Mouse (Mus musculus) neural tube, embryonic 11.5 days (tissue): ENCODE data around the gene Ranbp1. TPM values are rescaled to one million over a fixed set of nuclear protein-coding genes. Genes with fewer than 3 reads are reported as not detected.
"Not testable (repeated sequence)": the region's sequence is repeated elsewhere in the genome, so short reads cannot be mapped to it uniquely, and the experiment has no call there.

Experiments used
- ATAC-seq: fragments of 200-750 bp; cut with Nextera tagmentation; 2 replicates; pipeline ENCODE4 v1.8.0; 2017; ENCODE audit warnings: moderate number of reproducible peaks, mild to moderate bottlenecking, moderate TSS enrichment, moderate library complexity; ENCODE audit not compliant: insufficient read depth, low FRiP score, low TSS enrichment
- DNase-seq: peaks from one replicate; pipeline ENCODE4 v3.0.0-alpha.2; 2015; ENCODE audit warnings: low spot score
- H3K27ac ChIP-seq: fragments of 300-500 bp; sonication (generic); 2 replicates; pipeline ENCODE4 v1.5.1; 2014; ENCODE audit warnings: low read depth, mild to moderate bottlenecking, low read length
- H3K27me3 ChIP-seq: fragments of 300-500 bp; sonication (generic); 2 replicates; pipeline ENCODE4 v1.6.1; 2014; ENCODE audit warnings: mild to moderate bottlenecking, low read length, mixed read lengths; ENCODE audit not compliant: control insufficient read depth, insufficient read depth
- H3K36me3 ChIP-seq: fragments of 300-500 bp; sonication (generic); 2 replicates; pipeline ENCODE4 v1.6.1; 2014; ENCODE audit warnings: mild to moderate bottlenecking, low read length, moderate library complexity, mixed read lengths; ENCODE audit not compliant: control insufficient read depth, insufficient read depth
- H3K4me1 ChIP-seq: fragments of 300-500 bp; sonication (generic); 2 replicates; pipeline ENCODE4 v1.6.1; 2014; ENCODE audit warnings: low read length, mixed read lengths; ENCODE audit not compliant: control insufficient read depth, insufficient read depth
- H3K4me2 ChIP-seq: fragments of 300-500 bp; sonication (generic); 2 replicates; pipeline ENCODE4 v1.6.1; 2014; ENCODE audit warnings: low read depth, mild to moderate bottlenecking, moderate library complexity
- H3K4me3 ChIP-seq: fragments of 300-500 bp; sonication (generic); 2 replicates; pipeline ENCODE4 v1.5.1; 2014; ENCODE audit warnings: low read depth, low read length
- H3K9ac ChIP-seq: fragments of 300-500 bp; sonication (generic); 2 replicates; pipeline ENCODE4 v1.6.1; 2014; ENCODE audit warnings: mild to moderate bottlenecking, low read length
- H3K9me3 ChIP-seq: fragments of 300-500 bp; sonication (generic); 2 replicates; pipeline ENCODE4 v1.6.1; 2016; ENCODE audit warnings: low read length; ENCODE audit not compliant: control insufficient read depth
- WGBS: fragments of 180-500 bp; shearing (Covaris S2); extraction: QIAGEN DNeasy Blood & Tissue Kit; methylation state at CpG from one replicate; pipeline ENCODE4 v1.1.7; 2014; 5-methylcytosine and 5-hydroxymethylcytosine counted together
- polyA plus RNA-seq: library from polyadenylated mRNA; unstranded; fragments of >200 nt; fragmentation: Nextera tagmentation; extraction: Ambion mirVana; gene quantifications from 2 replicates; pipeline ENCODE4 v1.2.1, GENCODE M21; 2014

Ranbp1 gene
- polyA plus RNA-seq, 1 experiment from 2014 or later, result 953 TPM

DNA sequence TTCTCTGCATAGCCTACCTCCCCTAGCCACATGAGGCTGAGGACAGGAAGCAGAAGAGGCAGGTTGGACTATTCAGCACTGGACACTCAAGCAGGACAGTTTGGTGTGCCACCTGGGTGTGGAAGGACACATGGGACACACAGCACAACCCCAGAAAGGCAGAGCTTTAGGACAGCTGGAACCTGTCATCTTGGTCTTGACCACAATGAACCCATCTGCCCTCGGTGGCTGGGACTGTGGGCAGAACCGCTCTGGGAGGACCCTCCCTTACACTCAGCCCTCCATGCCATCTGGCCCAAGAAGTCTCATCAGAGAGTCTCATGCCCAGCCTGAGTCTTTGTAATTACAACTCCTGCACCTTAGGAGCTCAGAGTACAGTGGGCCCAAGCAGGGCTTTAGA is 48.5 kb downstream of the Ranbp1 start:
- no peak overlapping the region for H3K27ac ChIP-seq
- no peaks in the 10 kb centered on the region for H3K9me3 ChIP-seq
- H3K9ac ChIP-seq, result no peak overlapping the region
- no peak overlapping the region for H3K4me3 ChIP-seq
- ATAC-seq (no peak), DNase-seq (no peak)
- WGBS, result 88% methylated on average over 2 of the region's 2 CpGs
- no peaks in the 10 kb centered on the region for H3K36me3 ChIP-seq
- H3K4me1 ChIP-seq, result peaks cover 28% of the 10 kb centered on the region
- H3K27me3 ChIP-seq, result no peaks in the 10 kb centered on the region
- H3K4me2 ChIP-seq, result no peak overlapping the region

DNA sequence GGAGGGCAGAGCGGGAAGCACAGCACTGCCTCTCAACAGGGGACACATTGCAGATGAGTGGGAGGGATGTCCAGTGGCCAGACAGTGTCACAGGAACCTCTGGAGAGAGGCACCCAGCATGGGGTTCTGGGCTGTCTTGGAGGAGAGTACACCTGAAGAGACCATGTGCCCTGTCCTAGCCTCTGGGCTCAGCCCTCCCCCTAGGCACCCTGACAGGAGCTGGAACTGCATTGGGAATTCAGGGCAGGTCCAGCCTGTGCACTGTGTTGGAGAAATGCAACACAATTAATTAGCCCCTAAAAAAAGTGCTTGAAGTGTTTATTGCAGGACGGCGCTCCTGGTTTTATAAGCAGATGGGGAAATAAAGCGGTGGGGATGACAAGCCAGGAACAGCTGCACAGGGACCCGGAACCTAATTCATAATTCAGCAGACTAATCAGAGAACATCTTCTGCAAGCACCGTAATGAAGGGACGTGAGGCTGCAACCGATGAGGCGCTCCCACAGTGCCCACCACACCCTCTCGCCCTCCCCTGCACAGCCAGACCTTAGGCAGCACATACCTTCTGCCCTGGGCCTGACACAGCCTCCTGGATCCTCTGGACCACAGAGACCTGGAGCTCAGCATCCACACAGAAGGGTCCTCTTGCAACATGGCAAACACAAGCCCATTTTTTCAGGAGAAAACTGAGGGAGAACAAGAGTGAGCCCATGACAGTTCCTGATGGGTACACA is 50.0 kb downstream of the Ranbp1 start:
- 54% methylated on average over 10 of the region's 10 CpGs for WGBS
- H3K4me1 ChIP-seq, result peaks cover 38% of the 10 kb centered on the region

DNA sequence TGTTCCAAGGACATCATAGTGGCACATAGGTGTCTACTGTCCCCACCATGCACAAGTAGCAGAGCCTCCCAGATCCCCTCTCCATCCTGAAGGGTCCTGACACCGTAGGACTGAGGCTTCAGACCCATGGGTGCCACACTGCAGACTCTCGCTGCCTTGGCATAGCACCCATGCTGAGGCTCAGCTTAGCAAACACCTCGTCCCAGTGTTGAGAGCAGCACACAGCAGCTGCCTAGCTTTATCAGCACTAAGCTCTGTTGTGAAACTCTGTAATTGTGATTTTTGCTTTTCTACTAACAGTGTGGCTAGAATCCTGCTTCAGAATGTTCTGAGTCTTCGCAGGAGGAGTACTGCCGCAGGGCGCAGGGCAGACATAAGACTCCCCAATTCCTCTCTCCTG is 50.7 kb downstream of the Ranbp1 start:
- Histone ChIP-seq H3K27me3 (no peaks in the 10 kb centered on the region), H3K9me3 (no peaks in the 10 kb centered on the region), H3K27ac (no peak overlapping the region), H3K4me2 (no peak overlapping the region), H3K4me1 (peaks cover 38% of the 10 kb centered on the region), H3K4me3 (no peak overlapping the region), H3K36me3 (no peaks in the 10 kb centered on the region), H3K9ac (no peak overlapping the region)
- no peak for DNase-seq
- WGBS, result 86% methylated on average over 6 of the region's 6 CpGs
- no peak for ATAC-seq

More for the DNA sequence above, 50.0 kb downstream of the Ranbp1 start:
- peak; percentile 24; the same call in 1 of the 2 replicates for ATAC-seq
- H3K9me3 ChIP-seq, result no peaks in the 10 kb centered on the region
- H3K4me2 ChIP-seq, result no peak overlapping the region
- no peaks in the 10 kb centered on the region for H3K36me3 ChIP-seq
- no peak overlapping the region for H3K9ac ChIP-seq
- H3K27ac ChIP-seq, result no peak overlapping the region
- no peaks in the 10 kb centered on the region for H3K27me3 ChIP-seq
- H3K4me3 ChIP-seq, result no peak overlapping the region
- no peak for DNase-seq

DNA sequence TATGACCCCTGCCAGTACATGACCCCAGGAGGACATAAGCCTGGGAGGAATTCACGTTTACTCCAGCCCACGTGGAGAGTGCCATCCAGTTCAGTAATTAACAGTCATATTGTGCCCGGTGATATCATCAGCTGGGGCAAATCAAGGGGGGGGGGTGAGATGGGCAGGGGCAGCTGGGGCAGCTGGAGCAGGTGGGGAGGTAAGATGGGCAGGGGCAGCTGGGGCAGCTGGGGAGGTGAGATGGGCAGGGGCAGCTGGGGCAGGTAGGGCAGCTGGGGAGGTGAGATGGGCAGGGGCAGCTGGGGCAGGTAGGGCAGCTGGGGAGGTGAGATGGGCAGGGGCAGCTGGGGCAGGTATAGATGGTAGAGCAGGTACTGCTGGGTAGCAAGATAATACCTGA is 53.0 kb downstream of the Ranbp1 start:
- not testable (repeated sequence) for H3K27me3 ChIP-seq, H3K4me3 ChIP-seq, H3K9me3 ChIP-seq, H3K4me2 ChIP-seq, H3K27ac ChIP-seq, H3K36me3 ChIP-seq, ATAC-seq, H3K9ac ChIP-seq, DNase-seq
- 50% methylated on average over 3 of the region's 3 CpGs for WGBS
- H3K4me1 ChIP-seq, result peaks cover 38% of the 10 kb centered on the region

DNA sequence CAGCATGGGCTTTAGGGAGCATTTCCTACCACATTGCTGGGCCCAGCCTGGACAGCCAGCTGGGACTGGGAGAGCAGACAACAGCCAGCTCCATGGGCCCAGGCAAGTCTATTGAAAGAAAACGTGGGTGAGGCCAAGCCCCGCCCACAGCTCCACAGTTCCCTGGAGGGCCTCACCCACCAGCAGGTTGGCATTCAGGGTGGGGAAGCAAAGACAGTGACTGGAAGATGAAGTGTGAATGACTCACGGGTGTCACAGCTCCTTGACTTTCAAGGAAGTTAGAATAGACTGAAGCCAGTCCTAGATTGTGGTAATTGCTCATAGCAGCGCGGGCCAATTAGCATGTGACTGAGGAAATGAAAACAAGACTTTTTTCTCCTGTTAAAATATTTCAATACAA is 53.5 kb downstream of the Ranbp1 start:
- WGBS, result 44% methylated on average over 5 of the region's 5 CpGs
- no peak for DNase-seq

DNA sequence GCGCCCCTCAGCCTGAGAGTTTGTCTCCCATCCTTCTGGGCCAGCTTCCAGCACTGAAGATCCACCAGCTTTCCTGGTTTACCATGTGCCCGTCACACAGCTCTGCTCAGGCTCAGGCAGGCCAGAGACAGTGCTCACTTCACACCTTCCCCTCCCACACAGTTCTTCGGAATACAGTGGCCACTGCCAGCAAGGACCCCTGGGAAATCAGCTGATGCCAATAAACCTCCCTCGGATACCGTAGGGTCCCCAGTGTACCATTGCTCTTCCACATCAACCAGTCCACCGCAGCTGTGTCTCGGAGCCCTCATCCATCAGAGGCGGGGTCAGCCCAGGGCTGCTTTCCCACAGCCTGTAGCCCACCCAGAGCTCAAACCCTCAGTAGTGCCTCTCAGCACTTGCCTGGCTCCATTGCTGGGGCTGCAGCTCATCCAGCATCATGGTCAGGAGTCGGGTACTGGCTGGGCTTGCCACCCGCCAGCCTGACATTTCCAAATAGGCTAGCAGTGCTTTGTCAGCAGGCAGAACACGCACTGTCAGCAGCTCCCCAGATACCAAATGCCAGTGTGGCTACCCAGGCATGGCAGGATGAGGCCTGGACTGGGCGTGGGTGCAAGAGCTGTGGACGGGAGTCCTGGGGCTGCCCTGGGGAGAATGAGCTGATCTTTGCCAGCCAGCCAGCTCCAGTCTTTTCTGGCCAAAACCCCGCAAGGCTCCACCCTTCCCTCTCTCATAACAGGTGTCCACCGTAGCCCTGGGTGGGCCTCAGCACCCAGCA is 54.1 kb downstream of the Ranbp1 start:
- H3K4me1 ChIP-seq, result peaks cover 34% of the 10 kb centered on the region
- no peak overlapping the region for H3K4me2 ChIP-seq
- no peaks in the 10 kb centered on the region for H3K36me3 ChIP-seq
- H3K9me3 ChIP-seq, result no peaks in the 10 kb centered on the region
- H3K4me3 ChIP-seq, result no peak overlapping the region
- DNase-seq (peak; percentile 73), ATAC-seq (peak; percentile 77)
- 60% methylated on average over 15 of the region's 15 CpGs for WGBS
- H3K27ac ChIP-seq, result peak overlapping the region; percentile 49
- no peaks in the 10 kb centered on the region for H3K27me3 ChIP-seq
- H3K9ac ChIP-seq, result no peak overlapping the region

More for the DNA sequence above, 53.5 kb downstream of the Ranbp1 start:
- ATAC-seq, result no peak
- Histone ChIP-seq H3K27ac (no peak overlapping the region), H3K9me3 (no peaks in the 10 kb centered on the region), H3K4me3 (no peak overlapping the region), H3K9ac (no peak overlapping the region), H3K4me2 (no peak overlapping the region), H3K36me3 (no peaks in the 10 kb centered on the region), H3K4me1 (peaks cover 38% of the 10 kb centered on the region), H3K27me3 (no peaks in the 10 kb centered on the region)

DNA sequence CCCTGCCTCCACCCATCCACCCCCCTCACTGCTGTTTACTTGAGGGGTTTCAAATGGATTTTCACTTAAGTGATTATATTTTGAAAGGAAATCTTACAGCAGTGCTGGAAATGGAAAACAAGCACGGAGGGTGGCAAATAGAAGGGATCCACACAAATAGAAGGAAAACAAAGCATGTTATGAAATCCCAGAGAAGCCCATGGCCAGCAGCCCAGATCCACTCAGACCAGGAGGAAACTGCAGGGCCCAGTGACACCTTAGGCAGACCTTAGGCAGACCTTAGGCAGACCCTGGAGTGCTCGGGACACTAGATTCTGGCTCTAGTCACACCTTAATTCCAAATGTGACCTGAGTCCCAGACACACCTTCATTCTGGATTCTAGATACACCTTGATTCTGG is 57.5 kb downstream of the Ranbp1 start:
- H3K4me1 ChIP-seq, result peaks cover 17% of the 10 kb centered on the region
- no peak overlapping the region for H3K4me3 ChIP-seq
- ATAC-seq (no peak), DNase-seq (no peak)
- H3K9me3 ChIP-seq, result no peaks in the 10 kb centered on the region
- no peaks in the 10 kb centered on the region for H3K36me3 ChIP-seq
- H3K4me2 ChIP-seq, result no peak overlapping the region
- H3K27ac ChIP-seq, result no peak overlapping the region
- no peaks in the 10 kb centered on the region for H3K27me3 ChIP-seq
- no peak overlapping the region for H3K9ac ChIP-seq
- 85% methylated on average over 2 of the region's 2 CpGs for WGBS
